Mouse (Mus musculus) heart, adult 2 months (tissue): ENCODE results near the gene Olfr519. TPM values are rescaled to one million over a fixed set of nuclear protein-coding genes. Genes with fewer than 3 reads are reported as not detected.
A peak's percentile ranks its signal among the peaks of the same experiment; 100 is the strongest.

ENCODE experiments used
- DNase-seq, 2 experiments: peaks; one replicate each; pipeline ENCODE4 v3.0.0; 2021
- H3K27ac ChIP-seq: fragments of 200-600 bp; 2 replicates; pipeline ENCODE4 v1.8.1; 2022
- H3K27me3 ChIP-seq: fragments of 200-500 bp; 2 replicates; pipeline ENCODE4 v1.6.1; 2012; ENCODE audit warnings: mild to moderate bottlenecking, low read length, inconsistent platforms, mixed read lengths; ENCODE audit not compliant: control insufficient read depth, insufficient read depth
- H3K36me3 ChIP-seq: fragments of 200-500 bp; 2 replicates; pipeline ENCODE4 v1.6.1; 2012; ENCODE audit warnings: low read length, inconsistent platforms; ENCODE audit not compliant: control insufficient read depth, insufficient read depth
- H3K4me1 ChIP-seq: fragments of 200-500 bp; 2 replicates; pipeline ENCODE4 v1.6.1; 2011; ENCODE audit warnings: low read length; ENCODE audit not compliant: control insufficient read depth, insufficient read depth
- H3K4me3 ChIP-seq: fragments of 200-600 bp; 2 replicates; pipeline ENCODE4 v1.8.1; 2022
- H3K79me2 ChIP-seq: fragments of 200-500 bp; replicated peaks from 2 replicates; pipeline ENCODE4 v1.6.1; 2012; ENCODE audit warnings: mild to moderate bottlenecking, inconsistent platforms, low read length, moderate library complexity, mixed read lengths; ENCODE audit not compliant: control insufficient read depth, insufficient read depth
- H3K9ac ChIP-seq: fragments of 200-500 bp; 2 replicates; pipeline ENCODE4 v1.6.1; 2012; ENCODE audit warnings: low read depth, mild to moderate bottlenecking, control low read depth, inconsistent platforms, low read length, mixed read lengths
- CTCF ChIP-seq: fragments of 200-600 bp; IDR thresholded peaks from 2 replicates; pipeline ENCODE4 v1.8.1; 2022; ENCODE audit warnings: antibody characterized with exemption, mild to moderate bottlenecking, moderate library complexity
- EP300 ChIP-seq: fragments of 200-500 bp; IDR thresholded peaks from 2 replicates; pipeline ENCODE4 v1.6.1; 2011; ENCODE audit warnings: low read depth, low read length, control low read depth; ENCODE audit not compliant: insufficient read depth
- POLR2A ChIP-seq: fragments of 200-500 bp; IDR thresholded peaks from 2 replicates; pipeline ENCODE4 v1.6.1; 2011; ENCODE audit warnings: mild to moderate bottlenecking, low read depth, low read length, control low read depth; ENCODE audit not compliant: insufficient read depth
- WGBS: fragments of 180-500 bp; shearing (Covaris S2); methylation state at CpG from one replicate; pipeline ENCODE4 v1.1.7; 2018; 5-methylcytosine and 5-hydroxymethylcytosine counted together
- intact Hi-C: fragments of 180-260 bp; cut with DNase I; formaldehyde crosslinking; loops from one replicate; pipeline ENCODE4 v1.15.1; 2025
- long read RNA-seq: library from polyadenylated mRNA; stranded (forward); transcript quantifications from one replicate; pipeline ENCODE4 v2.0.0, GENCODE M21; 2021
- polyA plus RNA-seq: library from polyadenylated mRNA; depleted of rRNA; stranded (reverse); fragments of >200 nt; gene quantifications from 2 replicates; pipeline ENCODE4 v1.2.3, GENCODE M21; 2012; rRNA removed
- total RNA-seq, 2 experiments: library from RNA; stranded (reverse); gene quantifications; 2 replicates each; pipeline ENCODE4 v1.2.3; 2021

Olfr519 gene
- total RNA-seq: not detected
- polyA plus RNA-seq: not detected in 2 replicates
- long read RNA-seq: 0 reads

DNA sequence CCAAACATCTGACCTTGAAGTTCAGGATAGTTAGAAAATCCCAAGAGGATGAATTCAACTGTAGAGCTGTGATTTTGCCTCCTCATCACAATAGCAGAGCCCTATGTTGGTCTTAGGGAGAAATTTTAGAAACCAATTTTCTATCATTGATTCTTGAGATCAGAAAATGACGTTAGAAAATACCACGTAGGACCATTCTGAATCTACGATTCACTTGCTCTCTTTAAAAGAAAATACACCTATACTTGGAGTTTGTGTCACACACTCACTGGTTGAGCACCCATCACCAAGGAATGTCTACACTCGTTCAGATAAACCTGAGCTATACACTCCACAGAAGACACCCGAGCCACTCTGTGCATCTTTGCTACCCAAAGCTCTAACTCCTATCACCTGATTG is at the start of gene Olfr519:
Olfr519 (minus strand) TSS at position 101 of the 400 bp plus-strand sequence.
- TF ChIP-seq CTCF (no peak), EP300 (no peak), POLR2A (no peak)
- WGBS: 74% methylated on average over 5 of the region's 5 CpGs
- intact Hi-C loops: no loop called here
- Histone ChIP-seq H3K27ac (no peak within 1 kb of the TSS), H3K4me3 (no peak within 1 kb of the TSS), H3K9ac (no peak within 1 kb of the TSS), H3K27me3 (no peaks in the 10 kb centered on the region), H3K36me3 (no peaks in the 10 kb centered on the region), H3K4me1 (no peaks in the 10 kb centered on the region), H3K79me2 (no peaks in the 10 kb centered on the region)
- no peak for DNase-seq

DNA sequence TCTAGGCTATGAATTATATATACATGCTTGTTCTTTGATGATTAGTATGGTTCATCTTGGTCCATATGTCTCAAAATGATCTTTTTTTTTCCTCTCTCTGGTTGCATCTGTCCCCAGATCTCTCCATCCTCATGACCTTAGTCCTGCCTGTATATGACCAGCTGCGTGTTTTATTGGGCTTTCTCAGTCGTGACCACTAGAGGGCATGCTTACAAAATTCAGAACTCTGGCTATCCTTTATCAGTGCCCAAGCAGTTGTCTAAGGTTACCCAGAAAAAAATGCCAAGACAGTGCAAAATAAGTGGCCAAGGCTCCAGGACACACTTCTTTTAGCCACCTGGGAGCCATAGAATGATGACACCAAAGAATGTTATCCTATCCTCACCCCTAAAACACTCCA is 49.8 kb upstream of the Olfr519 start:
- no peaks in the 10 kb centered on the region for H3K36me3 ChIP-seq
- no peaks in the 10 kb centered on the region for H3K4me1 ChIP-seq
- no peak overlapping the region for H3K4me3 ChIP-seq
- no peak overlapping the region for H3K9ac ChIP-seq
- H3K27ac ChIP-seq: no peak overlapping the region
- H3K27me3 ChIP-seq: no peaks in the 10 kb centered on the region
- WGBS: 7% methylated on average over 2 of the region's 2 CpGs
- peak in 1 of 2 experiments; percentile 10 for DNase-seq
- no peaks in the 10 kb centered on the region for H3K79me2 ChIP-seq
- intact Hi-C loops: no loop called here
- no peak for TF ChIP-seq POLR2A
- peak; percentile 78 for TF ChIP-seq CTCF
- TF ChIP-seq EP300: no peak

DNA sequence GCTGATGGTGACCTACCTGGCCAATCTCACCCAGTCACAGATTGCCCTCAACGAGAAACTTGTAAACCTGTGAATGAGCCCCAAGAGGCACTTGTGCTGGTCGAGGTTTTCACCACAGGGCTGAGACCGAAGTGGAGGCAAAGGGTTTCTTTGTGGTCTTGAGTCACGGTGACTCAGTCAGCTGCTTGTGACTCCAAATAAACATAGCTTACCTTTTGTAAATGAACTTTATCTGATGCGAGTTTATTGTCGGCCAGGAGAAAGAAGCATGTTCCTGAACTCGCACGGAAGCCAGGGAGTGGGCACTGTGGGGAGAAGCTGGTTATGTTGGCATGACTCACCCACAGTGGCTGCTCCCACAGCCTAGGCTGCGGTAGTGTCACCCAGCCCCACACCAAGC is 47.2 kb upstream of the Olfr519 start:
- no peak for TF ChIP-seq CTCF
- no peak for TF ChIP-seq EP300
- TF ChIP-seq POLR2A: no peak
- WGBS: 89% methylated on average over 9 of the region's 9 CpGs
- H3K27me3 ChIP-seq: no peaks in the 10 kb centered on the region
- H3K4me1 ChIP-seq: peaks cover 2% of the 10 kb centered on the region; the same call in 1 of the 2 replicates
- DNase-seq: no peak
- intact Hi-C loops: no loop called here
- H3K4me3 ChIP-seq: no peak overlapping the region
- H3K79me2 ChIP-seq: no peaks in the 10 kb centered on the region
- H3K27ac ChIP-seq: no peak overlapping the region
- H3K36me3 ChIP-seq: no peaks in the 10 kb centered on the region; the same call in 1 of the 2 replicates
- no peak overlapping the region for H3K9ac ChIP-seq

DNA sequence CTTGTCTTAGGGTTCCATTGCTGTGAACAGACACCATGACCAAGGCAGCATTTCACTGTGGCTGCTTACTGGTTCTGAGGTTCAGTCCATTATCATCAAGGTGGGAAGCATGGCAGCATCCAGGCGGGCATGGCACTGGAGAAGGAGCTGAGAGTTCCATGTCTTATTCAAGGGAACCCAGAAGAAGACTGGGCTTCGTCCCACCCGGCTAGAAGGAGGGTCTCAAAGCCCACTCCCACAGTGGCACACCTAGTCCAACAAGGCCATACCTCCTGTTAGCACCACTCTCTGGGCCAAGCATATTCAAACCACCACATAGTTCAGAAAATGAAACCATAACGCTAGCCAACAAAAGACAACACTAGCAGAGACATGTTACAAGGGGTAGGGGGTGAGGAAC is 42.4 kb upstream of the Olfr519 start:
- Histone ChIP-seq H3K4me3 (no peak overlapping the region), H3K79me2 (peaks cover 4% of the 10 kb centered on the region; the same call in 1 of the 2 replicates), H3K9ac (no peak overlapping the region), H3K27me3 (no peaks in the 10 kb centered on the region), H3K36me3 (peaks cover 2% of the 10 kb centered on the region), H3K4me1 (peaks cover 12% of the 10 kb centered on the region), H3K27ac (no peak overlapping the region)
- 96% methylated on average over 4 of the region's 4 CpGs for WGBS
- DNase-seq: no peak
- no peak for TF ChIP-seq EP300
- no peak for TF ChIP-seq CTCF
- no peak for TF ChIP-seq POLR2A
- intact Hi-C loops: no loop called here

DNA sequence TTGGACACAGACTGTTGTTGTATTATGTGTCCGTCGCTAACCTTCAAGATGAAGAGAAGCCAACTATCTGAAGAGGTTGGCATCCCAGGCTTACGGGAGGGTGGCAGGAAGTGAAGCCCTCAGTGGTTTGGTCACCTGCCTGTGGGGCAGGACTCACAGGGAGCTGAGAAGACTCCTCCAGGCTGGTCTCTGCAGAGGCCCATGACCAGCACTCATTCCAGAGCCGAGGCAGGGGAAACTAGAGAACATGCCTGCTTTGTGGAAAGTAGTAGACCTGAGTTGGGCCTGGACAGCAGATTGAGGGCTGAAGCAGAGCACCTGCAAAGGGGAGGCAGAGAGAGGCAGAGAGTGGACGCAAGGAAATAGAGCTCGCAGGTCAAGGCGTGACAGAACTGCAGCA is 41.2 kb upstream of the Olfr519 start:
- no peak overlapping the region; the same call in 1 of the 2 replicates for H3K4me3 ChIP-seq
- H3K9ac ChIP-seq: no peak overlapping the region
- 66% methylated on average over 7 of the region's 7 CpGs for WGBS
- intact Hi-C loops: loop anchor here (2.0 kb wide), 1 partner anchor 85 kb away; the partner anchor contains the start of gene Olfr516
- H3K4me1 ChIP-seq: peaks cover 12% of the 10 kb centered on the region
- H3K27me3 ChIP-seq: no peaks in the 10 kb centered on the region
- H3K36me3 ChIP-seq: peaks cover 2% of the 10 kb centered on the region
- H3K79me2 ChIP-seq: peaks cover 4% of the 10 kb centered on the region; the same call in 1 of the 2 replicates
- TF ChIP-seq CTCF (no peak), POLR2A (no peak), EP300 (no peak)
- no peak overlapping the region for H3K27ac ChIP-seq
- no peak for DNase-seq

DNA sequence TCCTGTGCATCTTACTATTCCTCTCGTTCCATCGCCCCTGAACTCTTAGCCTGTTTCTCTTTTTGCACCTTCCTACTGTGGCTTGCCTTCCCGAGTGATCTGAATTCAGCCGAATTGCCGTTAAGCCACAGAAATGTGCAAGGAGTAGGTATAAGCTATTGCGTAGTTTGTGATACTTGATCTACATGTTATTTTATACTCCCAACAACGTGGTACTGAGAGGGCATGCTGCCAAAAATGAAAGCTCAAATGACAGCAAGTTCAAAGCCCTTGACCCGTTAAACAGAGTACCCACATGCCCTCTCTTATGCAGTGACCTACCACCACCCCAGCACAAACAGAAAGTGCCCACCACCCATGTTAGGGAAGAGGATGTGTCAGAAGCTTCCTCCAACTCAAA is 40.6 kb upstream of the Olfr519 start:
- Histone ChIP-seq H3K27ac (peak overlapping the region; percentile 71), H3K79me2 (peaks cover 4% of the 10 kb centered on the region; the same call in 1 of the 2 replicates), H3K4me3 (peak overlapping the region; percentile 70), H3K9ac (peak overlapping the region; percentile 92), H3K4me1 (peaks cover 12% of the 10 kb centered on the region), H3K27me3 (no peaks in the 10 kb centered on the region), H3K36me3 (peaks cover 2% of the 10 kb centered on the region)
- WGBS: 2% methylated on average over 8 of the region's 8 CpGs
- TF ChIP-seq EP300 (no peak), POLR2A (no peak), CTCF (no peak)
- DNase-seq: no peak
- intact Hi-C loops: loop anchor here (2.0 kb wide), 1 partner anchor 84 kb away; the partner anchor contains the start of gene Olfr516
